Mouse (Mus musculus) thymus, adult 2 months (tissue): ENCODE measurements around the gene Ppp1r27.

ENCODE experiments used
- CTCF ChIP-seq: fragments of 200-500 bp; IDR thresholded peaks from 2 replicates; pipeline ENCODE4 v1.5.1; 2012; ENCODE audit warnings: mild to moderate bottlenecking, control low read depth, low read length, moderate library complexity, borderline replicate concordance; ENCODE audit not compliant: control insufficient read depth, poor library complexity, insufficient read depth; ENCODE audit errors: extremely low read depth
- POLR2A ChIP-seq: fragments of 200-500 bp; IDR thresholded peaks from 2 replicates; pipeline ENCODE4 v1.6.1; 2012; ENCODE audit warnings: mild to moderate bottlenecking, low read length, control low read depth, moderate library complexity; ENCODE audit not compliant: control insufficient read depth, poor library complexity, insufficient read depth; ENCODE audit errors: extremely low read depth

DNA sequence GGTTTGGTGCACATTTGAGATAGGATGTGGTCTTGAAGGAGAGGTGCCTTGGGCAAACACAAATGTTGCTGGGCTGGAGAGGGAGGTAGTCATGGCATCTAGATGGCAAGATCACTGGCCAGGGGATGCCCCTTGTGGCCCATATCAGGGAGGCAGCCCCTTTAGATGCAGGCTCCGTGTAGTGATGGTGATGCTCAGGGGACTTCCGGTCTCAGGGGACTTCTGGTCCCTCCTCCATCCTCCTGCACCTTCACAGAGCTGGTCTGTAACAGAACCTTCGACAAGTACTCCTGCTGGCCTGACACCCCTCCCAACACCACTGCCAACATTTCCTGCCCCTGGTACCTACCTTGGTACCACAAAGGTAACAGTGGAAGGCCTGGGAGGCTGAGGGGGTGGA is 15.1 kb downstream of the Ppp1r27 start:
- TF ChIP-seq CTCF = no peak
- no peak for TF ChIP-seq POLR2A
